ENCODE assay signal across 7 mouse cellular contexts in the genomic region with DNA sequence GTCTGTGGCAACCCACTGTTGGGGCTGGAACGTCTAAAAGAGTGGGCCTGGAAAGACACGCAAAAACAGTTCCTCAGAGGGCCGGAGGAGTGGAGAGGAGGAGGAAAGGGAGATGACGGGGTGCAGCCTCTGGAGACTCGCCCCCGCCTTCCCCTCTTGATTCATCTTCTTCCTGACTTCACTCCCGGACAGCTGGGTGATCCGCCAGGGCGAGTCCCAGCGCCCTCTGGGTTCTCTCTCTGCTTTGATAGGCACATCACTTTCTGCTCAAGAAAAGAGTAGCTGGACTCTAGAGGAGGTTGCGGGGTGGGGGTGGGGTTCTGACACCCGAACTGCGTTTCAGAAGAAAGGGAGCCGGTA. TPM values are rescaled to one million over a fixed set of nuclear protein-coding genes. Genes with fewer than 3 reads are reported as not detected.
A peak's percentile ranks its signal among the peaks of the same experiment; 100 is the strongest.
DNase-seq lines count a peak whose midpoint lies in the region.

No protein-coding gene starts in this region.

- peak overlapping the region; percentile 90 for H3K27ac ChIP-seq in limb, embryonic 10.5 days

- peaks cover 23% of the 10 kb centered on the region for H3K4me1 ChIP-seq in limb, embryonic 10.5 days

- H3K27me3 ChIP-seq in limb, embryonic 10.5 days (ENCODE audit: low read depth, poor library complexity, severe bottlenecking): no peaks in the 10 kb centered on the region

- H3K9me3 ChIP-seq in limb, embryonic 10.5 days (replicated peaks): no peaks in the 10 kb centered on the region

- H3K36me3 ChIP-seq in limb, embryonic 10.5 days: peaks cover 13% of the 10 kb centered on the region; the same call in 1 of the 2 replicates

- WGBS in limb, embryonic 10.5 days: under 1% methylated on average over 14 of the region's 14 CpGs

- DNase-seq in NIH3T3 (ENCODE audit: low read depth): peak; percentile 72
- DNase-seq in cerebellum, postnatal 36 days: peak; percentile 17 to 20
- DNase-seq in gastrocnemius, postnatal 10 days: peak; percentile 57
- DNase-seq in induced T-regulatory cell, adult 2 months (ENCODE audit: low read depth): peak; percentile 79
- DNase-seq in limb, embryonic 10.5 days (ENCODE audit: low spot score): peak; percentile 53
- DNase-seq in mesoderm, embryonic 11.5 days (ENCODE audit: low read depth, low spot score): peak; percentile 51
- DNase-seq in right cerebral cortex, postnatal 36 days (ENCODE audit: low spot score in 2 of 2): peak; percentile 35 to 56

- peak overlapping the region; percentile 63 for H3K4me3 ChIP-seq in limb, embryonic 10.5 days

RNA-seq across cellular contexts. Expression of gene Haus8, which starts 0.4 kb away (rescaled TPM):
- total RNA-seq in gastrocnemius, postnatal 10 days (2021): 10 to 100 TPM; 10.0 to 10.3 TPM
- polyA plus RNA-seq in limb, embryonic 10.5 days (2016; fragmentation: Nextera tagmentation; extraction: Ambion mirVana): 69.3 and 70.7 TPM in 2 replicates

RNA-seq across cellular contexts. Expression of gene Myo9b, which starts 0.6 kb away (rescaled TPM):
- total RNA-seq in gastrocnemius, postnatal 10 days (2021): 10 to 100 TPM; 17.6 to 25.9 TPM
- 29.3 and 35.4 TPM in 2 replicates for polyA plus RNA-seq in limb, embryonic 10.5 days (2016; fragmentation: Nextera tagmentation; extraction: Ambion mirVana)

Comparison
In these comparisons a context has a peak if more than half of its experiments do, and no peak if none do; other contexts are left out.
1. Peak in every context shown above with its lines: DNase-seq, H3K4me3 ChIP-seq and H3K27ac ChIP-seq.
2. DNase-seq: peak in every context shown above with its lines; median percentile 79 in induced T-regulatory cell, adult 2 months; 72 in NIH3T3; 57 in gastrocnemius, postnatal 10 days; 53 in limb, embryonic 10.5 days; 51 in mesoderm, embryonic 11.5 days; 46 in right cerebral cortex, postnatal 36 days; 18 in cerebellum, postnatal 36 days.